Comparison of ENCODE assay signal across 31 mouse cellular contexts in the genomic region with DNA sequence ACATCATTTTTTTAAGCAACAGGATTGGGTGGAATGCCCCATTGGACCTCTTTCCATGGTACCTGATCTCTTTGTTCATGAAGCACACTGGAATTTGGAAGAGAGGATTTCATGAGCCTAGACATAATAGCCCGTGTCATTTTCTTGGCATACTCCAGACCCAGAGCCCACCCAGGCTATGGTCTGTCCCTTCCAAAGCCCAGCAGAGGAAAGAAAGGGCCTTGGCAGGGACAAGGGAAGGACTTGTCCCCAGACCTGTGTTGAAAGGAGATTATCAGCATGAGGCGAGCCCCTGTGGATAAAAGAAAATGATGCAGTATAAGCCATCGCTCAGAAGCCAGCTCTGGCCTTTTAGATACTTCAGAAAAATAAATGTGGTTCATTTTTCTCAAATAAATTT.
DNase-seq lines count a peak whose midpoint lies in the region; ATAC-seq and TF ChIP-seq lines count a peak whose summit lies in the region.
"Had no signal": no experiment of that assay in that cellular context is flagged by ENCODE, and none has a peak within 500 bp of the region (broad histone marks: within the 10 kb centered on the region; RNA-seq: fewer than 3 reads in every experiment).

No protein-coding gene starts in this region.

- no peaks in the 10 kb centered on the region for H3K9me3 ChIP-seq in heart, embryonic 14.5 days (ENCODE audit: control insufficient read depth, low read length)
- no peaks in the 10 kb centered on the region for H3K9me3 ChIP-seq in midbrain, embryonic 14.5 days (ENCODE audit: control insufficient read depth, low read length)
- no peaks in the 10 kb centered on the region for H3K9me3 ChIP-seq in midbrain, embryonic 10.5 days (replicated peaks)
- H3K9me3 ChIP-seq: embryonic facial prominence, embryonic 10.5 days; embryonic facial prominence, embryonic 15.5 days; forebrain, embryonic 15.5 days; heart, embryonic 15.5 days; hindbrain, embryonic 15.5 days; intestine, embryonic 15.5 days; liver, embryonic 12.5 days; neural tube, embryonic 13.5 days had no signal

- no peak overlapping the region for H3K9ac ChIP-seq in heart, embryonic 14.5 days (ENCODE audit: low read length)
- H3K9ac ChIP-seq in heart, adult 2 months (ENCODE audit: low read depth, low read length) = no peak overlapping the region
- no peak overlapping the region for H3K9ac ChIP-seq in midbrain, embryonic 14.5 days (replicated peaks; ENCODE audit: low read length)
- H3K9ac ChIP-seq: embryonic facial prominence, embryonic 15.5 days; forebrain, embryonic 15.5 days; heart, embryonic 15.5 days; hindbrain, embryonic 15.5 days; intestine, embryonic 15.5 days; liver, embryonic 12.5 days; liver, postnatal 0 days; neural tube, embryonic 13.5 days had no signal

- no peak for TF ChIP-seq CTCF in heart, adult 2 months (IDR thresholded peaks at IDR 0.05)

- no peak for TF ChIP-seq EP300 in heart, adult 2 months (IDR thresholded peaks at IDR 0.05; ENCODE audit: insufficient read depth, low read depth, low read length)

- H3K4me1 ChIP-seq in heart, embryonic 14.5 days (ENCODE audit: control insufficient read depth in 2 of 2, insufficient read depth in 2 of 2, low read length in 2 of 2) = peaks cover 4 to 14% of the 10 kb centered on the region in 2 experiments; a peak in 3 of 4 replicates
- H3K4me1 ChIP-seq in heart, adult 2 months (ENCODE audit: control insufficient read depth, insufficient read depth, low read length) = no peaks in the 10 kb centered on the region
- H3K4me1 ChIP-seq in midbrain, embryonic 14.5 days (ENCODE audit: control insufficient read depth, insufficient read depth, low read length) = no peaks in the 10 kb centered on the region
- H3K4me1 ChIP-seq in midbrain, embryonic 10.5 days = peaks cover 8% of the 10 kb centered on the region; the same call in 1 of the 2 replicates
- H3K4me1 ChIP-seq: embryonic facial prominence, embryonic 15.5 days; forebrain, embryonic 15.5 days; liver, embryonic 12.5 days; megakaryocyte, embryonic 14.5 days had no signal

- H3K27ac ChIP-seq in heart, embryonic 14.5 days (replicated peaks in 1 of 2; ENCODE audit: control insufficient read depth in 1 of 2, insufficient read depth in 1 of 2, low read depth in 2 of 2, low read length in 2 of 2) = peak overlapping the region; percentile 9 to 25; a peak in 2 of 4 replicates
- no peak overlapping the region for H3K27ac ChIP-seq in heart, adult 2 months
- H3K27ac ChIP-seq in midbrain, embryonic 14.5 days (replicated peaks; ENCODE audit: low read depth, low read length) = no peak overlapping the region
- H3K27ac ChIP-seq in midbrain, embryonic 10.5 days (replicated peaks) = no peak overlapping the region
- H3K27ac ChIP-seq: embryonic facial prominence, embryonic 10.5 days; embryonic facial prominence, embryonic 15.5 days; forebrain, embryonic 15.5 days; gastrocnemius, adult 2 months; heart, embryonic 15.5 days; hindbrain, embryonic 15.5 days; intestine, embryonic 15.5 days; layer of hippocampus, adult 2 months; left cerebral cortex, adult 2 months; liver, embryonic 12.5 days; neural tube, embryonic 13.5 days; stomach, postnatal 0 days had no signal

- no peak overlapping the region for H3K4me2 ChIP-seq in heart, embryonic 14.5 days (ENCODE audit: low read length)
- H3K4me2 ChIP-seq in midbrain, embryonic 14.5 days (ENCODE audit: low read length) = no peak overlapping the region
- H3K4me2 ChIP-seq: embryonic facial prominence, embryonic 15.5 days; forebrain, embryonic 15.5 days; heart, embryonic 15.5 days; hindbrain, embryonic 15.5 days; intestine, embryonic 15.5 days; liver, embryonic 12.5 days; neural tube, embryonic 13.5 days had no signal

- no peak overlapping the region for H3K4me3 ChIP-seq in heart, embryonic 14.5 days (ENCODE audit: control insufficient read depth in 1 of 2, insufficient read depth in 1 of 2, low read depth in 1 of 2, low read length in 2 of 2)
- no peak overlapping the region for H3K4me3 ChIP-seq in heart, adult 2 months
- no peak overlapping the region for H3K4me3 ChIP-seq in midbrain, embryonic 14.5 days (replicated peaks; ENCODE audit: low read depth, low read length)
- no peak overlapping the region for H3K4me3 ChIP-seq in midbrain, embryonic 10.5 days
- H3K4me3 ChIP-seq: embryonic facial prominence, embryonic 10.5 days; embryonic facial prominence, embryonic 15.5 days; forebrain, embryonic 15.5 days; gastrocnemius, adult 2 months; heart, embryonic 15.5 days; hindbrain, embryonic 15.5 days; intestine, embryonic 15.5 days; layer of hippocampus, adult 2 months; left cerebral cortex, adult 2 months; liver, embryonic 12.5 days; megakaryocyte, embryonic 14.5 days; neural tube, embryonic 13.5 days had no signal

- no peaks in the 10 kb centered on the region for H3K27me3 ChIP-seq in heart, embryonic 14.5 days (ENCODE audit: control insufficient read depth, insufficient read depth, low read length)
- no peaks in the 10 kb centered on the region for H3K27me3 ChIP-seq in heart, adult 2 months (ENCODE audit: control insufficient read depth, insufficient read depth, low read length)
- no peaks in the 10 kb centered on the region for H3K27me3 ChIP-seq in midbrain, embryonic 14.5 days (ENCODE audit: control insufficient read depth, insufficient read depth, low read length)
- H3K27me3 ChIP-seq in midbrain, embryonic 10.5 days (ENCODE audit: low read depth, poor library complexity, severe bottlenecking) = no peaks in the 10 kb centered on the region; the same call in 1 of the 2 replicates
- H3K27me3 ChIP-seq: embryonic facial prominence, embryonic 15.5 days; forebrain, embryonic 15.5 days; heart, embryonic 15.5 days; hindbrain, embryonic 15.5 days; intestine, embryonic 15.5 days; liver, embryonic 12.5 days; megakaryocyte, embryonic 14.5 days; neural tube, embryonic 13.5 days had no signal

- TF ChIP-seq POLR2A in heart, adult 2 months (IDR thresholded peaks at IDR 0.05; ENCODE audit: insufficient read depth, low read depth, low read length) = no peak

- no peaks in the 10 kb centered on the region for H3K79me2 ChIP-seq in heart, adult 2 months (replicated peaks; ENCODE audit: control insufficient read depth, insufficient read depth, low read length)

- peak; percentile 57 to 81 for DNase-seq in cerebellum, postnatal 10 days
- no peak for DNase-seq in cerebellum, postnatal 36 days
- DNase-seq in heart, adult 2 months = no peak
- DNase-seq in midbrain, embryonic 14.5 days = peak; percentile 28
- no peak for DNase-seq in midbrain, embryonic 10.5 days (ENCODE audit: low spot score)
- DNase-seq in lung, adult 18-20 months = no peak
- DNase-seq: adrenal gland, postnatal 14 days; cerebellum, adult 2 months; gastrocnemius, adult 2 months; gastrocnemius, postnatal 36 days; kidney, adult 2 months; kidney, postnatal 36 days; liver, postnatal 0 days; lung, postnatal 4 days; right cerebral cortex, postnatal 4 days; thymus, adult 18-20 months; thymus, postnatal 36 days had no signal

- intact Hi-C loops in heart, adult 2 months (cut with DNase I) = no loop called here

- 36% methylated on average over 3 of the region's 3 CpGs for WGBS in heart, embryonic 14.5 days
- WGBS in heart, adult 2 months = 63% methylated on average over 3 of the region's 3 CpGs
- WGBS in midbrain, embryonic 14.5 days = 25% methylated on average over 3 of the region's 3 CpGs
- 54% methylated on average over 3 of the region's 3 CpGs for WGBS in midbrain, embryonic 10.5 days

- H3K36me3 ChIP-seq in heart, embryonic 14.5 days (ENCODE audit: control insufficient read depth, insufficient read depth, low read length) = no peaks in the 10 kb centered on the region
- no peaks in the 10 kb centered on the region for H3K36me3 ChIP-seq in heart, adult 2 months (ENCODE audit: control insufficient read depth, insufficient read depth, low read length)
- H3K36me3 ChIP-seq in midbrain, embryonic 14.5 days (ENCODE audit: control insufficient read depth, insufficient read depth, low read length) = no peaks in the 10 kb centered on the region
- no peaks in the 10 kb centered on the region for H3K36me3 ChIP-seq in midbrain, embryonic 10.5 days
- H3K36me3 ChIP-seq: embryonic facial prominence, embryonic 10.5 days; embryonic facial prominence, embryonic 15.5 days; forebrain, embryonic 15.5 days; heart, embryonic 15.5 days; hindbrain, embryonic 15.5 days; intestine, embryonic 15.5 days; liver, embryonic 12.5 days; neural tube, embryonic 13.5 days had no signal

- ATAC-seq in heart, embryonic 14.5 days (ENCODE audit: insufficient number of reproducible peaks, insufficient read depth, low FRiP score, low read depth) = no peak
- no peak for ATAC-seq in midbrain, embryonic 14.5 days (ENCODE audit: low FRiP score, low TSS enrichment)
- ATAC-seq: forebrain, embryonic 15.5 days; intestine, embryonic 15.5 days; liver, embryonic 12.5 days; liver, postnatal 0 days; lung, postnatal 0 days had no signal

Comparison
In these comparisons a context has a peak if more than half of its experiments do, and no peak if none do; other contexts are left out.
1. DNase-seq: peak in cerebellum, postnatal 10 days (2 of 2) and midbrain, embryonic 14.5 days (single experiment); none in cerebellum, postnatal 36 days (0 of 2), heart, adult 2 months (0 of 2), midbrain, embryonic 10.5 days (single experiment) and lung, adult 18-20 months (0 of 2).
2. H3K27ac ChIP-seq: peak in heart, embryonic 14.5 days (2 of 2); none in heart, adult 2 months (single experiment), midbrain, embryonic 14.5 days (single experiment) and midbrain, embryonic 10.5 days (single experiment).